Mouse (Mus musculus): ENCODE results near the gene 1700025G04Rik. TPM values are rescaled to one million over a fixed set of nuclear protein-coding genes. Genes with fewer than 3 reads are reported as not detected.

1700025G04Rik gene
- total RNA-seq, 4 experiments from 2014 or later = 49.0 to 83.7 (median 64.8) TPM

- no peak for DNase-seq
Measured at GRCm38 (mm10) chr1:151959010-151959409, 130.9 kb downstream of the 1700025G04Rik start.

GRCm38 (mm10) chr1:151958442-151958841 is 131.5 kb downstream of the 1700025G04Rik start:
- no peak for DNase-seq

GRCm38 (mm10) chr1:151957669-151958068 is 132.3 kb downstream of the 1700025G04Rik start:
- DNase-seq = no peak

GRCm38 (mm10) chr1:151955866-151956265 is 134.1 kb downstream of the 1700025G04Rik start:
- DNase-seq = no peak

GRCm38 (mm10) chr1:151953563-151953962 is 136.4 kb downstream of the 1700025G04Rik start:
- DNase-seq = peak; percentile 74

GRCm38 (mm10) chr1:151948065-151948464 is 141.9 kb downstream of the 1700025G04Rik start:
- no peak for DNase-seq

- no peak for DNase-seq
Measured at GRCm38 (mm10) chr1:151947571-151947970, 142.4 kb downstream of the 1700025G04Rik start.

GRCm38 (mm10) chr1:151944457-151945223 is 145.3 kb downstream of the 1700025G04Rik start:
- no peak for DNase-seq

GRCm38 (mm10) chr1:151943681-151944237 is 146.2 kb downstream of the 1700025G04Rik start:
- no peak for DNase-seq

GRCm38 (mm10) chr1:151942972-151943654 is 146.8 kb downstream of the 1700025G04Rik start:
- DNase-seq = peak; percentile 33

GRCm38 (mm10) chr1:151939987-151940386 is 149.9 kb downstream of the 1700025G04Rik start:
- DNase-seq = no peak

- no peak for DNase-seq
Measured at GRCm38 (mm10) chr1:151939510-151939909, 150.4 kb downstream of the 1700025G04Rik start.

- DNase-seq = no peak
Measured at GRCm38 (mm10) chr1:151933605-151934004, 156.3 kb downstream of the 1700025G04Rik start.

GRCm38 (mm10) chr1:151926826-151927225 is 163.1 kb downstream of the 1700025G04Rik start:
- no peak for DNase-seq

- no peak for DNase-seq
Measured at GRCm38 (mm10) chr1:151926141-151926540, 163.8 kb downstream of the 1700025G04Rik start.

GRCm38 (mm10) chr1:151925738-151926137 is 164.2 kb downstream of the 1700025G04Rik start:
- DNase-seq = no peak

- no peak for DNase-seq
Measured at GRCm38 (mm10) chr1:151918806-151919357, 171.0 kb downstream of the 1700025G04Rik start.

- no peak for DNase-seq
Measured at GRCm38 (mm10) chr1:151917736-151918135, 172.2 kb downstream of the 1700025G04Rik start.

GRCm38 (mm10) chr1:151914494-151914893 is 175.4 kb downstream of the 1700025G04Rik start:
- DNase-seq = no peak

- DNase-seq = no peak
Measured at GRCm38 (mm10) chr1:151907014-151907413, 182.9 kb downstream of the 1700025G04Rik start.

- no peak for DNase-seq
Measured at GRCm38 (mm10) chr1:151900706-151901360, 189.1 kb downstream of the 1700025G04Rik start.

GRCm38 (mm10) chr1:151899964-151900363 is 190.0 kb downstream of the 1700025G04Rik start:
- no peak for DNase-seq

All from adrenal gland, adult 8-10 months (tissue).